Mouse (Mus musculus) lung, postnatal 0 days (tissue): ENCODE measurements around the gene Dusp12. TPM values are rescaled to one million over a fixed set of nuclear protein-coding genes. Genes with fewer than 3 reads are reported as not detected.
A peak's percentile ranks its signal among the peaks of the same experiment; 100 is the strongest.

Experiments used
- ATAC-seq: fragments of 200-750 bp; cut with Nextera tagmentation; 2 replicates; pipeline ENCODE4 v1.8.0; 2017; ENCODE audit warnings: moderate library complexity
- DNase-seq: peaks from one replicate; pipeline ENCODE4 v3.0.0-alpha.2; 2016; ENCODE audit warnings: low spot score
- H3K27ac ChIP-seq: fragments of 300-500 bp; sonication (generic); 2 replicates; pipeline ENCODE4 v1.5.1; 2014; ENCODE audit warnings: antibody characterized with exemption, mild to moderate bottlenecking, low read length, mixed read lengths
- H3K27me3 ChIP-seq: fragments of 300-500 bp; sonication (generic); replicated peaks from 2 replicates; pipeline ENCODE4 v1.6.1; 2014; ENCODE audit warnings: low read length, mixed read lengths; ENCODE audit not compliant: insufficient read depth
- H3K36me3 ChIP-seq: fragments of 300-500 bp; sonication (generic); 2 replicates; pipeline ENCODE4 v1.6.1; 2014; ENCODE audit warnings: low read length, mixed read lengths; ENCODE audit not compliant: insufficient read depth
- H3K4me1 ChIP-seq: fragments of 300-500 bp; sonication (generic); 2 replicates; pipeline ENCODE4 v1.6.1; 2014; ENCODE audit warnings: antibody characterized with exemption, low read depth, low read length, mixed read lengths; ENCODE audit not compliant: insufficient read depth
- H3K4me2 ChIP-seq: fragments of 300-500 bp; sonication (generic); replicated peaks from 2 replicates; pipeline ENCODE4 v1.6.1; 2014; ENCODE audit warnings: low read depth, mild to moderate bottlenecking, low read length, moderate library complexity, mixed read lengths
- H3K4me3 ChIP-seq: fragments of 300-500 bp; sonication (generic); 2 replicates; pipeline ENCODE4 v1.5.1; 2014; ENCODE audit warnings: low read depth, low read length
- H3K9ac ChIP-seq: fragments of 300-500 bp; sonication (generic); replicated peaks from 2 replicates; pipeline ENCODE4 v1.6.1; 2014; ENCODE audit warnings: low read depth, mild to moderate bottlenecking
- H3K9me3 ChIP-seq: fragments of 300-500 bp; sonication (generic); 2 replicates; pipeline ENCODE4 v1.6.1; 2016; ENCODE audit warnings: low read length, mixed read lengths
- CTCF ChIP-seq: IDR thresholded peaks from 2 replicates; pipeline ENCODE4 v1.5.1; 2016; ENCODE audit warnings: antibody characterized with exemption, mild to moderate bottlenecking
- EP300 ChIP-seq: IDR thresholded peaks from 2 replicates; pipeline ENCODE4 v1.6.1; 2016; ENCODE audit warnings: antibody characterized with exemption, mild to moderate bottlenecking, control low read depth
- WGBS: fragments of 180-500 bp; shearing (Covaris S2); extraction: QIAGEN DNeasy Blood & Tissue Kit; methylation state at CpG from one replicate; pipeline ENCODE4 v1.1.7; 2014; 5-methylcytosine and 5-hydroxymethylcytosine counted together
- polyA plus RNA-seq: library from polyadenylated mRNA; unstranded; fragments of >200 nt; fragmentation: Nextera tagmentation; extraction: Ambion mirVana; gene quantifications from 2 replicates; pipeline ENCODE4 v1.2.1, GENCODE M21; 2015

Dusp12 gene
- polyA plus RNA-seq, 1 experiment from 2014 or later, result 22.5 TPM

GRCm38 (mm10) chr1:170829781-170830180 lies 55.6 kb downstream of the Dusp12 start:
- H3K4me3 ChIP-seq, result no peak overlapping the region
- H3K4me1 ChIP-seq, result no peaks in the 10 kb centered on the region
- H3K27me3 ChIP-seq, result no peaks in the 10 kb centered on the region
- ATAC-seq (no peak), DNase-seq (no peak)
- no peak overlapping the region for H3K4me2 ChIP-seq
- TF ChIP-seq EP300, result no peak
- peaks cover 4% of the 10 kb centered on the region; the same call in 1 of the 2 replicates for H3K36me3 ChIP-seq
- H3K9me3 ChIP-seq, result no peaks in the 10 kb centered on the region
- H3K27ac ChIP-seq, result no peak overlapping the region
- WGBS, result 100% methylated on average over 1 of the region's 1 CpGs
- no peak overlapping the region for H3K9ac ChIP-seq

DNA sequence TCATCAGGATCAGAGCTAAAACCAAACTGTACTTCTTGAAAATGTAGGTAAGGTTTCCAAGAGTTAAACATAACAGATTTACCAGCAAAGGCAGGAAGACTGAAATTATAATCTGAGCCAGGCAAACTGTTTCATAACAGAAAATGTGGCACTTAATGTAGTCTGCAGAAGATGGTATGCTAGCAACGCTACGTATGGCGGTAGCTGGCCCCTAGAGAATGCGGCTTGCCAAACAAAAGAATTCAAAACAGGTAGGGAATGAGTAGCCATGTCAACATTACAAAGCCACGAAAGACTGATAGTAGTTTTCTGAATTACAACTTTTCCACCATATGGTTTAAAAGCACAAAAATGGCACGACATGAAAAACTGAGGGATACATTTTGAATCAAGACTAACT lies 56.0 kb downstream of the Dusp12 start:
- H3K4me3 ChIP-seq, result no peak overlapping the region
- DNase-seq (peak; percentile 21), ATAC-seq (peak; percentile 44; the same call in 1 of the 2 replicates)
- no peak overlapping the region for H3K4me2 ChIP-seq
- H3K27me3 ChIP-seq, result no peaks in the 10 kb centered on the region
- no peak overlapping the region for H3K9ac ChIP-seq
- WGBS, result 71% methylated on average over 6 of the region's 6 CpGs
- H3K27ac ChIP-seq, result no peak overlapping the region
- no peaks in the 10 kb centered on the region for H3K4me1 ChIP-seq
- H3K9me3 ChIP-seq, result no peaks in the 10 kb centered on the region
- TF ChIP-seq EP300, result peak; percentile 70
- no peak for TF ChIP-seq CTCF
- peaks cover 4% of the 10 kb centered on the region; the same call in 1 of the 2 replicates for H3K36me3 ChIP-seq

Other genes starting within 250 kb of the Dusp12 start
- 23.3 and 26.0 TPM in 2 replicates for gene Olfml2b, start 241.0 kb downstream of the Dusp12 start, polyA plus RNA-seq
- 10.8 and 11.0 TPM in 2 replicates for gene Atf6, start 17.8 kb downstream of the Dusp12 start, polyA plus RNA-seq
- 0.46 and 0.79 TPM in 2 replicates for gene Gm26620, start 475 bp downstream of the Dusp12 start, polyA plus RNA-seq
- 0.26 TPM in 1 of 2 replicates, not detected in the other for gene Fcrlb, start 27.4 kb upstream of the Dusp12 start, polyA plus RNA-seq
- 0.67 and 0.76 TPM in 2 replicates for gene Fcrla, start 42.0 kb upstream of the Dusp12 start, polyA plus RNA-seq
- gene Fcgr2b, start 91.0 kb upstream of the Dusp12 start, polyA plus RNA-seq, result 6.9 and 9.2 TPM in 2 replicates
- gene Fcgr4, start 133.4 kb upstream of the Dusp12 start, polyA plus RNA-seq, result 3.3 and 4.0 TPM in 2 replicates
- 29.3 and 37.4 TPM in 2 replicates for gene Fcgr3, start 179.4 kb upstream of the Dusp12 start, polyA plus RNA-seq
- gene Cfap126, start 228.4 kb upstream of the Dusp12 start, polyA plus RNA-seq, result 32.2 and 33.2 TPM in 2 replicates